Mouse (Mus musculus) layer of hippocampus, adult 9-10 months (tissue): Measurements from ENCODE around the gene Dbil5.
A peak's percentile ranks its signal among the peaks of the same experiment; 100 is the strongest.
"Not testable (repeated sequence)": the region's sequence is repeated elsewhere in the genome, so short reads cannot be mapped to it uniquely, and the experiment has no call there.

Source experiments
- DNase-seq: peaks from one replicate; pipeline ENCODE4 v3.0.0; 2022; ENCODE audit warnings: low spot score

Gene Dbil5

DNA sequence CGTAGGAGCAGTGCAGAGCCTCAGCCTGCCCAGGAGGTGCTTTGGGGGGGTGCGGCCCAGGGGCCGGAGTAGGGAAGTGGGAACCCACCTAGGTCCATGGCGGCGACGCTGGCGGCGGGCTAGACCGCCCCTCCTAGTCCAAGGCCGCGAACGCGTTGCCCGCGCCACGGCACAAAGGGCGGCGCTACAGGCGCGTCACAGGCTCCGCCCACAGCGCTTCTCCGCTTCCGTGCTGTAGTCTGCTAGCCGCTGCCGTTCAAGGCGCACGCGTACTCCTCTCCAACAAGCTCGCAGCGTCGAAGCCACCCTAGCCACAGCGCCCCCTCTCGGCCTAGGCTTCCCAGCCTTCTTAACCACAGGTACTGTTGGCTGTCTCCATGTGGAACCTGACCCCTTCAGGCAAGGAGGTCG lies at the start of gene Dbil5, which contains the start of gene Gemin4:
Gene Dbil5, plus strand, starts transcription at position 219 of the 411 bp plus-strand sequence.
Gene Gemin4, minus strand, starts transcription at position 275 of the 411 bp plus-strand sequence.
- peak; percentile 91 for DNase-seq

DNA sequence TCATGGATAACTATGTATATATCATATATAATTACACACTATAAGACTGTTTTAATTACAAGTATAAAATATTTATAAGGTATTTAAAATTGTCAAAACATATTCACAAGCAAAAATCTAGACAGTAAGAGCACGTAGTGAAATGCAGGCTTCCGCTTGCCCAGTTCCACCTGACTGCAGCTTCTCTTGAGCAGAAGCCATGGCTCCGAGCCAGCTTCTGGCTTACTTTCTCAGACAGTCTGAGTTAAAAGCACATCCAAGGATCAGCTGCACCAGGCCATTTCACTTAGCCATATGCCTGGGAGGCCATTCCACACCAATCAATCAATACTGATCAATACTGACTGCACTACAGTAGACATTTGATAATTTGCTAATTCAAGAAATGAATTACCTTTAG lies 48.4 kb upstream of the Dbil5 start:
- DNase-seq = no peak

DNA sequence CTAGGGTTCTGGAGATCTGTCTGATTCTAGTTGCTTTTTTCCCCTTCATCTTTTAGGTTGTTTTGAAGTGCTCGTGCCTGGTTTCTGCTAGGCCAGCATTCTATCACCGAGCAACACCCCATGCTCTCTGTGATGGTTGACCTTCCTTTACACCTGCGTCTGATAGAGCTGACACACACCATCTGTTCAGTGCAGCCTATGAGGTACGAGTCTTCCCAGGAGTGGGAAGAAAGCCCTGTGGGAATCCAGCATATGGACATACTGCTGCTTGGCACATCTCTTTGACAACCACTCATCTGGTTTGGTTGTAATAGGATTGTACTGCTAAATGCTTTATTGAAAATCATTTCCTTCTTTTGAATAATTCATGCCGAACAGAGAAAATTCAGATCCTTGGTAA lies 47.2 kb upstream of the Dbil5 start:
- no peak for DNase-seq

DNA sequence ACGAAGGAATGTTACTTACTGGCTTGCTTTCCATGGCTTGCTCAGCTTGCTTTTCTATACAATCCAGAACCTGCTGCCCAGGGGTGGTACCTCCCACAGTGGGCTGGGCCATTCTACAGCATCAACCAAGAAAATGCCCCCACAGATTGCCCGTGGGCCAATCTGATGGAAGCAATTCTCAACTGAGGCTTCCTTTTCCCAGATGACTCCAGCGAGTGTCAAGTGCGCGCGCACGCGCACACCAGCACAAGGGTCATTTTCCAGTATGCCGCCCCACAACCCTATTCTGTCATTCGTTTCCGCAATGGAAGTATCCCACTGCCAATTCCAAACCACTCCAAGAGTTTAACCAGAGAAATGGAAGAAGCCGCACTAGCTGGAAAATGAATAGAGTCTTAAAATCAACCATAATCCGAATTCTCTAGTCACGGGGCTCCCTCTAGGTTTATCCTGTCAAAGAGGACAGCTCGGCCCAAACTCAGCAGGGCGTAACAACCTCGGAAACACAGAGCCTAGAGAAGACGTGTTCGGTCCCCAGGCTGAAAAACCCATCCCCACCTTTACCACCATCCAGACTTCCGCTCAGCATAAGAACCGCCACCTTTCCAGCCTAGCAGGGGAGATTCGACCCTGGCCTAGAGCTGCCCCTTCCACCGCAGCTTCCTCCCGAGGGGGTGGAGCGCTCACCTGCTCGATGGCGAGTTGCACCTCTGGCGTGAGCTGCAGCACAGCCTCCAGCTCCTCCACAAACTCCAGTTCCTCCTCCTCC lies 38.5 kb upstream of the Dbil5 start:
- no peak for DNase-seq

DNA sequence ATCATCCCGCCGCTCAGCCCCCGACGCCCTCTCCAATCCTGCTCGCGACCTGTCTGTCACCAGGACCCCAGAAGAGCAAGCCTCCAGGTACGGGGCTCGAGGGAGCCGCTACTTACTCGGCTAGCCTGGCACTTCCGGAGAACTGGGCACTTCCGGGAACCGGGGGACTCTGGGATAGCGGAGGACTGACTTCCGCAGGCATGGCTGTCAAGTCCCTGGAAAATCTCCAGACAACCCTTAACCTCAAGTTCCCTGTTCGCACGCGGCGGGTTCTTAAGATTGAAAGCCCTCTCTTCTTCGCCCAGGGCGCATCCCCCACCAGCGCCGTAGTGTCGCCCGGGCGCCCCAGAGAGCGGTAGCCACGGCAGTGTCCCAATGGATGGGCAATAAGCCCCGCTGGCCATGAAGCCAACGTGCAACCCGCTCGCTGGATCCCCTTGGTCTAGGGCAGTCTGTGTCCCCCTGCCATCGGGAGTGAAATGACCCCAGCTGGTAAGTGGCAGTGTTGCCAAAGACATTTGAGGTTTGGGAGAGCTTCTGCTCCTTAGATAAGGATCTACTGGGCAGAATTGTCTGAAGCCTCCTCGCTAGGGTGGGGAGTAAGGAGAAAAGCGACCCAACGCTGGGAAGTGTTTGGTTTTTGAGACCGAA lies 37.8 kb upstream of the Dbil5 start, which contains the start of the genes Vps53 and Fam57a:
Gene Vps53, minus strand, starts transcription at position 153 of the 651 bp plus-strand sequence.
Gene Fam57a, plus strand, starts transcription at position 177 of the 651 bp plus-strand sequence.
- DNase-seq = peak; percentile 69

DNA sequence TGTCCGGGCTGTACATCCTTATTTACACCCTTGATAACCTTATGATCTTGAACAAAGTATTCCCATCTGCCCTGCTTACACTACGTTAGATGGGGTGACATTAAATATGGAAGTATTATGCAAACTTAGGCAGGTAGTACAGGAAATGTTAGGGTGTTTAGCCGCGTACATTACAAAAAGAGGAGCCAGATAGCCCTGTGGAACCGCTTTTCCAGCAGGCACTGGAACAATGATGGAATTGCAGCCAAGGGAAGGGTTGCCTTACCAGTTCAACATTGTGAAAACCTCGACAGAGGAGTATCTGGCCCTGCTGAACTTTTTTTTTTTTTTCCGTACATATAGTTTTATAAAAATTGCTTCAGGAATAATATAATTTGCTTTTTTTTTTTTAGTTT lies 37.3 kb upstream of the Dbil5 start:
- DNase-seq = no peak

DNA sequence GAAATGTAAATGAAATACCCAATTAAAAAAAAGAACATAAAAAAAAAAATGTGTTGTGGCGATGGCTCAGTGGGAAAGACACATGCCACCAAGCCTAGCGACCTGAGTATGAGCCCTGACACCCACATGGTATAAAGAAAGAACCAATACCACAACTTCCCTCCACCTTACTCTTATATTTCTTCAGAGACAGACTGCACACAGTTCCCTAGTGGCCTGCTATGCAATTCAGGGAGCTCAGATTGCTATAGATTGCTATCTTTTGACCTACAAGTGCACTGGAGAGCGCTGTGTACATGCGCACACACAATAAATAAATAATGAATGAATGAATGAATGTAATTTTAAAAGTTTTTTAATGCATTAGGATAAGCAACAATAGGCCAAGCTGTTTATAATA lies 33.7 kb upstream of the Dbil5 start:
- no peak for DNase-seq

DNA sequence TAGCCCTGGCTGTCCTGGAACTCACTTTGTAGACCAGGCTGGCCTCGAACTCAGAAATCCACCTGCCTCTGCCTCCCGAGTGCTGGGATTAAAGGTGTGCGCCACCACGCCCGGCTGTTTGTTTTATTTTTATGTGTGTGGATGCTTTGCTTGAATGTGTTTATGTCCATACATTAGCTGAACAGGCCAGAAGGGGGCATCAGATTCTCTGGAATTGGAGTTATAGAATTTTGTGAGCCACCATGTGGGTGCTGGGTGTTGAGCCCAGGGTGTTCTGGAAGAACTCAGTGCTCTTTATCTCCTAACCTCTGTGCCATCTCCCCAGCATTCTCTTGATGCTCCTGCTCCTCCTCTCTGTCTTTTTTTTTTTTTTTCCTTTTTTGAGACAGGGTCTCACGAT lies 30.5 kb upstream of the Dbil5 start:
- no peak for DNase-seq

DNA sequence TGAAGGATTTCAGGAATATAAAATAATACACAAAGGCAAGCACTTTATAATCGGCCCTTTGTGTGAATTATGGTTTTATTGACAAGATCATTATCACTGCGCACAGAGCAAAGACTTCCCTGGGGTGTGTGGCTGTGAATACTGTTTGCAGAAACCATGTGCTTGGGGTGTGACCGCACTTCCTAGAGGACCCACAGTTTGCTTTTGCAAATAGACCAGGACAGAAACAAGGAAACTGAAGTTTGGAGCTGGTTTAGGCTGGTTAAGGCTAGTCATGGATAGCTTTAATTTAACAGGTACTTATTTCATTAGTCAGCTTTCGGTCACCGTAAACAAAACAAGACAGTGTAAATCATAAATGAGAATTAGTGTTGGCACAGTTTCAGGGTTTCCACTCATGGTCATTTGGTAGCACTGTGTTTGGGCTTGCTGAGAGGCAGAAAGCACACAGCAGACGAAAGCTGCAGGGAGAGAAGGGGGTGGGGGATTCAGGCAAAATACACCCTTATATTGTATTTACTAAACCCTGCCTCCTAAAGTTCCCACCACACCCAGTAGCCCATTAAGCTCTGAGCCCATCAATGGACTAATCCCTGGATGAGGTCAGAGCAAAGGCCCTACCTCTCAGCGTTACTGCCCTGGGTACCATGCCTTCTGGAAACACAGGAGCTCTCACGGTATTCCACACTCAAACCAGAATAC lies 21.0 kb upstream of the Dbil5 start:
- no peak for DNase-seq

DNA sequence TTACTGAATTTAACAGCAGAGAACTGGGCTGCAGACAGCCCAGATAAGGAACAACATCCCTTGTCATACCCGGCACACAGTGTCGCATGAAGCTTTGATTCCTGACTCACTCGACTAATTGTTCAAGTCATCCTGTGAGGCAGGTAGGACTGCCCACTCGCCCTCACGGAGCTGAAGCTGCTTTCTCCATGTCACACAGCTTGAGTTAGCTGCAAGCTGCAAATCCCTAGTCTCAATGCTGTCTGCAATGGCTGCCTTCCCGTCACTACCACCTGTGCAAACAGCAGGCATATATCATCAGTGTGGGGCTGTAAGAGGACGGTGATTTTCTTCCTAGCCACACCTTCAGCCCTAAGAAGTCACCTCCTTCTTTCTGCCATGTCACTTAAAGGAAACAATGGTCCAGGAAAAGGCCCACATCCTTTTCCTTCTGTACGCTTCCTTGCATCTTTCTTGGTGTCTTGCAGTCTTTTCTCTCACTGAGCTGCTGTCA lies 20.4 kb upstream of the Dbil5 start:
- no peak for DNase-seq

DNA sequence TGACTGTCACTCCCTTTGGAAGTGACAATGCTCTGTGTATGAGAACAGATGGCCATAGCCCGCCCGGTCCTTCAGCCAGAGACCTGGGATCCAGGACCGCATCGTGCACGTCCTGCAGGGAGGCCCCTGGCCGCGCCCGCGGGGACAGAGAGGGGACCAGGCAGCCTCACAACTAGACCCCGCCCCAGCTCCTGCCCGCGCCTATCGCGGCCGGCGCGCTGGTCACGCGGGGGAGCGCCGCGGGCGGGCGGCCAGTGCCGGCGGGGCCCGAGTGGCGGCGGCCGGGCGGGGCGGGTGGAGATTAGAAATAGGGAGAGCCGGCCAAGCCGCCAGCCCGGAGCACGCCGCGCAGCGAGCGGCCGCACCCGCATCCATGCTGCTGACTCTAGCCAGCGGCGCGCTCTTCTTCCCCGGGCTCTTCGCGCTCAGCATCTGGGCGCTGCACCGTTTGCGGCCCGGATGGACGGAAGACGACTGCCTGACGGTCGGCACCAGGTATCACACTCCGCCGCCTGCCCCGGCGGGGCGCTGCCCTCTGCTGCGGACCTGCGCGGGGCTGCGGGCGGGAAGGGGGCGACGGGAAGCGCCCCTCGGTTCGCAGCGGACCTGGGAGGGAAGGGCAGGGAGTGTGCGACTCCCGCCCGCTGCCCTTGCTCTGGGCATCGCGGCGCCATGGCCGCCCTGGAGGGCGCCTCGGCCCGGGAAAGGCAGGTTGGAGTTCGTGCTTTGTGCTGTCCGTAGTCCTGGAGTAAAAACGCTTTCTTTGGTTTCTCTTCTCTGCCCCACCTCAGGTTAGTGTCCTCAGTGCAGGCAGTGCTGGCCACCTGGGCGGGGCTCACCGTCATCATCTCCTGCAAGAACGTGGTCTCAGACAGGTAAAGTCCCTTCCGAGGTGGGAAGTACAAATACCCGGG lies 15.4 kb upstream of the Dbil5 start:
- DNase-seq = peak; percentile 46

DNA sequence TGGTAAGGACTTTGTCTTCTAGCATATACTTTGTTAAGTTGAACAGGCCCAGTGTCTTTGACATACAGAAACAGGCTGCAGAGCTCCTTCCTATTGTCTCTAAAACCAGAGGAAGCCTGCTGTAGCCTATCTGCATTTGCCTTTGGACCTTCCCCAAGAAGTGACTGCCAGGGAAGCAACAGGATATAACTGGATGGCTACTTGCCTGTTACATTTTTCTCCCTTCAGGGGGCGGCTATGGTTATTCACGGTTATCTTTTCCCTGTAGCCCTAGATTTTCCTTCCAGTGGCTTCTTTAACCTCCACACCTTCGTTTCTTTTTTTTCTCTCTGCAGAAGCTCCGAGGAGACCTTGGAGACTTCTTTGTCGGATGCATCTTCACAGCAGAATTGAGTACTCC lies 10.6 kb upstream of the Dbil5 start:
- DNase-seq = no peak

DNA sequence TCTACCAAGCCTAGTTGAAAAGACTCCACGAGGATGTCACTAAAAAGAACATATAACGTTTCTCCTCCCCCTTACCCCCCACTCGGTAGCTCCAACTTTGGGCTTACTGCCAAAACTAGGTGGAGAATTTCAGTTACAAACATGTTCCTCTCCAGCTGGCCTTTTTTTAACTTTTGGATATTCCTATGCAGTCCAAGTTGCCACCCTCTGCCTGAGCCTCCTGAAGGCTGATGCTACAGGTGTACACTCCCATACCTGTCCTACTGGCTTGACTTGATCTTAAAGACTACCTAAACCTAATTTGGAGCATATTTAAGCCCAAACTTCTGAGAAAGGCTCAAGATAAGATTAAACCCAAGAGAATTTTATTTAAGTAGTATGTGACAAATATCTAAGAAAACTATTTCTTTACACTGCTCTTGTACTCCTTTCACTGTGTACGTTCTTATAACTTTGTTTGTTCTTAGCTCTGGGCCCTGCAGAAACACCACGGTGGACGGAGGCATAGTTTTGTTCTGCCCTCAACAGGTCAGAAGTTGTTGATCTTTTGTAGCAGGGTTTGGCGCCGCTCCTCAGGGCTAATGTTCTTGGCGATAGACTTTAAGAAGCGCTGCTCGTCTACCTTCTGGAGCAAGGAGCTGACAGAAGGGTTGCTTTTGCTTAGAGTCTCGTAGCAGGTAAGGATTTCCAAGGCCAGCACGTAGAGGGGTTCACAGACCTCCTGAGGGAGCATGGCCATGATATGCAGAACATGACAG lies 7.0 kb upstream of the Dbil5 start:
- DNase-seq = no peak

DNA sequence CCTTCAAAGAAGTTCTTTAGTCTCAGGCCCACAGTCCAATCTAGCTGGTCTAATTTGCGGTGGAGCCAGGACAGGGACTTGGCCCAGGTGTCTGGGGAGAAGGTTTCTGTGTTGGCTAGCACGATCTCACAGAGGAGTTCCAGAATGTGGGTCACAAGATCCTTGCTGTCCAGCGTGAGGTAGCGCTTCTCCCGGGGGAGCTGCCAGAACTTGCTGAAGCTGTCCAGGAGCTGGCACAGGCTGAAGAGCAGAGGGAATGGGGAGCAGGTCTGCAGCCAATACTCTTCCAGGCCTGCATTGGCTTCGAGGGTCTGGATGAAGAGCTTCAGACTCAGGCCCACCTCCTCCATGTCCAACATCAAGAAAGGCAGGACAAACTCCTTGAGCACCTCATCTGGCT lies 5.8 kb upstream of the Dbil5 start:
- not testable (repeated sequence) for DNase-seq

DNA sequence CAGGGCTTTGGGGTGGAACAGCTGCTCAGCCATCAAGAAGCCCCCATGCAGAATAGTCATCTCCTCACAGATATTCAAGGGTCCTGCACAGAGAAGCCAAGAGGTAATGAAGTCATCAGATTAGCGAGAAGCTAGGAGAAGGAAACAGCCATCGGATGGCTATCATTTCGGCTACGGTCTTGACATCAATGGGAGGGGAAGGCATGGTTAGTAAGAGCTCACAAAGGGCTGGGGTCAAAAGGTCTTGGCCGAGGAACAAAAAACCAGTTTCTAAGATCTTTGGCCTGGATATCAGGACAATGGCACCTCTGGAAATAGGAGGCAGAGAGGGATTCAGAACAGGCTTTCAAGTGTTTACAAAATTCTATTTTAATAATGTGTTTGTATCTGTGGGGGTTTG lies 3.6 kb upstream of the Dbil5 start:
- no peak for DNase-seq

DNA sequence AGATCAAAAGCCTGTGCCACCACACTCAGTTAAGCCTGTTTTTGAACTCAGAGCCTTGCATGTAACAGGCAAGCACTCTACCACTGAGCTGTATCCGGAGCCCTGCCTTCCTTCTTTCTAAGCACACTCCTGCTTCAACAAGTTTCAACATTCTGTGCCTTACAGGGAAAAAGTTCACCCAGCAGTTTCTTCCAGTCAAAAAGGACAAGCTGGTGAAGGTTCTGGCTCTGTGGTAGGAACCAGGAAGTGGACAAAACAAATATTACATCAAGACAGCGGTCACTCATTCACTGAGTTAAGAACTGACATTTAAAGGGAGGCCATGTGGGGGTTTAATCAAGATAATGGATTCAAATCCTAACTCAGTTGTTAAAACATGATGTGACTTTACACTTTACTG lies 2.4 kb upstream of the Dbil5 start:
- no peak for DNase-seq

DNA sequence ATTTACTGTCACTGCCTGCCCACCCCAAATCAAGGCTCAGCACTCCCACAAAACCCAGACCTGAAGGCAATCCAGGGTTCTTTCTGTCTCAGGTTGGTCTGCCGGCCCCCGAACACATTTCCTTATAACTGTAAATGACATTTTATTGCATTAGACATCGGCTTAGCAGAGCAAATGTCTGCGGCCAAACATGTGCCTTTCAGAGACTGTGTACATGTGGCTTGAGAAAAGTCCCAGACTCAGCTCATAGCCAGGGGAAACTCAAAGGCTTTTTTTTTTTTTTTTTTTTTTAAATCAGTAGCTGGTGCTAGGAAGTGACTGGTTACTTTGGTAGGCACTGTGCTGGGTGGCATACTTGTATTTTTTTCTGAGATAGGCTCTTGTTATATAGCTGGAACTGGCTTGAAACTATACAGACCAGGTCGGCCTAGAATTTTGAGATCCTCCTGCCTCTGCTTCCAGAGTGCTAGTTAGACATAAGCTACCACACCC lies 1.3 kb upstream of the Dbil5 start:
- DNase-seq = no peak

DNA sequence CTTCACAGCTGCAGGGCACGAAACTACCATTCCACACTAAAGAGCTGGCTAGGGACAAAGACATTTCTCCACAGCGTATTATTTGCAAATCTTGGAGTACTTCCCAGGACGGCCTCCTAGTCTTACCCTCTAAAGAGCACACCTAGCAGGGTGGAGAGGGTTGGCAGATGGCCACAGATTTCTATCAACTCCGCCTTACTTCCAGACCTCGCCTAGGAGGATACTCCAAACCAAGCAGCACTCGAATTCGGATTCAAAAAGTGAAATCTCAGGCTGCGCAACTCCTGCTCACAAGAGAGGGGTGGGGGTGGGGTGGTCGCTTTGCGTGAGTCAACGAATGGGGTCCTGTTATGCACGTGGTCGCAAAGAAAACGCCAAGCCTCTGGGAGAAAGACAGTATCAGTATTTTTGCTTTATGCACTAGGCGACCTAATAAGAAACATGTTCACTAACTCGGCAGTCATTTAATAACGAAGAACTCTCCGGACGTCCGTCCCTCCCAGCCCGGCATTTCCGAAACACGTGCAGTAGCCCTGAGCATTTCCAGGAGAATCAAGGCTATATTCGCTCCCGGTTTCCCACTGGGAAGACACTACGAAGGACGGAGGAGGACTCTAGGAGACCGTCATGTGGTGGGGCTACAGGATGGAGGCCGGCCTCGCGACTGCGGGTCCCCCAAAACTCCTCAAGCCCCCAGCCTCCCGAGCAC lies 573 bp upstream of the Dbil5 start:
- DNase-seq = no peak

DNA sequence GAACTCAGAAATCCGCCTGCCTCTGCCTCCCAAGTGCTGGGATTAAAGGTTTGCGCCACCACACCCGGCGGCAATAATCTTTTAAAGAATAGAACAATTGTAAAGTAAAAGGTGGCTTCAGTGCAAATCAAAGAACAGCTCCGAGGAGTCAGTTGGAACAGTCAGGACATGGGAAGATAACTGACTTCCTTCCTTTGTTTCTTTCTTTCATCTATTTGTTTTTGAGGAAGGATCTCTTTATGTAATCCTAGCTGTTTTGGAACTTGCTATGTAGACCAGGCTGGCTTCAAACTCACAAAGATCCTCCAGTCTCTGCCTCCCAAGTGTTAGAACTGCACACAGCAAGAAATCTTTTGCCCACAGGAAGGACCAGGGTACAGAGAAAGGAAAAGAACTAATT lies 7.2 kb downstream of the Dbil5 start:
- no peak for DNase-seq

DNA sequence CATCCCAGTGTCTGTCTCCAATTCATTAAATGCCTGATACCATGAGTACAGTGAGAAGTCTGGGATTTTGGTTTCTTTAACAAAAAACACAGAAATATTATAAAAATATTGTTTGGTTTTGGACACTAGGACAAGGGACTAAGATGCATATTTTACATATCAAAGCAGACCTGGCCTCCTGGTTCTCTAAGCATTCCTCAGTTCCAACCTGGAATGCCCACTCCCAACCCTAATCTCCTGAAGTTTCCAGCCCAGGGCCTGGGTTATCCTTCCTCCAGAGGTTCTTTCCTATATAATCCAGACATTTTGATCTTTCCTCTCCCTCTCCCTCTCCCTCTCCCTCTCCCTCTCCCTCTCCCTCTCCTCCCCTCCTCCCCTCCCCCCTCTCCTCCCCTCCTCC lies 7.6 kb downstream of the Dbil5 start:
- DNase-seq = no peak
